Mouse (Mus musculus) limb, embryonic 12.5 days (tissue): ENCODE measurements around the gene Pax9. TPM values are rescaled to one million over a fixed set of nuclear protein-coding genes. Genes with fewer than 3 reads are reported as not detected.

ENCODE experiments used
- ATAC-seq: fragments of 200-750 bp; cut with Nextera tagmentation; 2 replicates; pipeline ENCODE4 v1.8.0; 2017; ENCODE audit warnings: low read depth, moderate TSS enrichment; ENCODE audit not compliant: insufficient number of reproducible peaks, insufficient read depth, low FRiP score, low TSS enrichment
- H3K27ac ChIP-seq: fragments of 300-500 bp; sonication (generic); 2 replicates; pipeline ENCODE4 v1.5.1; 2016; ENCODE audit warnings: mild to moderate bottlenecking, moderate library complexity
- H3K27me3 ChIP-seq: fragments of 300-500 bp; sonication (generic); 2 replicates; pipeline ENCODE4 v1.6.1; 2016; ENCODE audit warnings: mild to moderate bottlenecking, moderate library complexity
- H3K36me3 ChIP-seq: fragments of 300-500 bp; sonication (generic); 2 replicates; pipeline ENCODE4 v1.6.1; 2016; ENCODE audit warnings: mild to moderate bottlenecking, moderate library complexity
- H3K4me1 ChIP-seq: fragments of 300-500 bp; sonication (generic); replicated peaks from 2 replicates; pipeline ENCODE4 v1.6.1; 2016
- H3K4me2 ChIP-seq: fragments of 300-500 bp; sonication (generic); 2 replicates; pipeline ENCODE4 v1.6.1; 2016; ENCODE audit warnings: mild to moderate bottlenecking, moderate library complexity
- H3K4me3 ChIP-seq: fragments of 300-500 bp; sonication (generic); replicated peaks from 2 replicates; pipeline ENCODE4 v1.5.1; 2016; ENCODE audit warnings: mild to moderate bottlenecking
- H3K9ac ChIP-seq: fragments of 300-500 bp; sonication (generic); replicated peaks from 2 replicates; pipeline ENCODE4 v1.6.1; 2016; ENCODE audit warnings: mild to moderate bottlenecking, moderate library complexity
- H3K9me3 ChIP-seq: fragments of 300-500 bp; sonication (generic); 2 replicates; pipeline ENCODE4 v1.6.1; 2016; ENCODE audit warnings: mild to moderate bottlenecking, moderate library complexity
- WGBS: fragments of 180-500 bp; shearing (Covaris S2); methylation state at CpG from one replicate; pipeline ENCODE4 v1.1.7; 2016; 5-methylcytosine and 5-hydroxymethylcytosine counted together
- polyA plus RNA-seq: library from polyadenylated mRNA; unstranded; fragments of >200 nt; fragmentation: Nextera tagmentation; extraction: Ambion mirVana; gene quantifications from 2 replicates; pipeline ENCODE4 v1.2.1, GENCODE M21; 2016

Pax9 gene
- polyA plus RNA-seq, 1 experiment from 2014 or later = 6.0 TPM

DNA sequence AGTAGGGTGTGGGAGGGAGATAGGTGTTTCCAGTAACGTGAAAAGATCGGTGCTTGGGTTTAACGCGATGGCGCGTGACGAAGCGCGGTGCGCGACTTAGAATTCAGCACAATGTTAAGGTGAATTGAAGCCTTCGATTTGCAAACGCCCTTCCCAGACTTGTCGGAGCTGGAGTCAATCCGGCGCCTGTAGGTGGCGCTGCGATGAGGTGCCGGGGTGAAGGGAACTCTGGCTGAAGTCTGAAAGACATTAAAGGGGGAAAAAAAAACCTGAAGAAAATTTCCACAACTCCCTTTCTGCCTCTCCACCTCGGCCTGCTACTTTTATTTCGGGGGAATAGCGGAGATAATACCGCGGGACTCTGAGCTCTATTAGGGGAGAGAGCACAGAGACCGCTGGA lies 1.8 kb upstream of the Pax9 start:
- no peak for ATAC-seq
- Histone ChIP-seq H3K27ac (no peak overlapping the region), H3K9me3 (no peaks in the 10 kb centered on the region), H3K4me1 (peaks cover 25% of the 10 kb centered on the region), H3K4me3 (peak overlapping the region; percentile 40), H3K4me2 (peak overlapping the region; percentile 67), H3K36me3 (no peaks in the 10 kb centered on the region), H3K27me3 (peaks cover 88% of the 10 kb centered on the region), H3K9ac (no peak overlapping the region)
- WGBS = under 1% methylated on average over 25 of the region's 25 CpGs

DNA sequence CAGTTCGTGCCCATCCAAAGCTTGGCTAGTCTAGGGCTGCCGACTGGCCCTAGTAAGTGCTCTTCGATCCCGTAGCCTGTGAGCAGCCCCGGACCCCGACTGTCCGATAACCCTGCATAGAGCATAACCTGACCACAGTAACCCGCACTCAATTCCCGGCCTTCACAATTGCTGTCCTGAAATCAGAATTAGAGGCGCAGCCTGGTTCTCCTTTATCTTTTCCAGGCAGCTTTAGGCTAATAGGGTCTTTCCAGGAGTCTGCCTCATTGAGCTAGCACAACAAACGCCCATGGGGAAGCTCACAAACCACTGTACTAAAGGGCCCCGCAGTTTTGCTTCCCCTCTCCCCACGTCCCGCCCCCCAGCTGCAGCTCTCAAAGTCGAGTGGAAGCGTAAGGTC lies 1.2 kb upstream of the Pax9 start:
- Histone ChIP-seq H3K27me3 (peaks cover 94% of the 10 kb centered on the region), H3K36me3 (no peaks in the 10 kb centered on the region), H3K27ac (no peak overlapping the region), H3K4me3 (peak overlapping the region; percentile 40; the same call in 1 of the 2 replicates), H3K4me2 (peak overlapping the region; percentile 67), H3K4me1 (peaks cover 25% of the 10 kb centered on the region), H3K9me3 (no peaks in the 10 kb centered on the region), H3K9ac (no peak overlapping the region)
- WGBS = 2% methylated on average over 16 of the region's 16 CpGs
- ATAC-seq = no peak

DNA sequence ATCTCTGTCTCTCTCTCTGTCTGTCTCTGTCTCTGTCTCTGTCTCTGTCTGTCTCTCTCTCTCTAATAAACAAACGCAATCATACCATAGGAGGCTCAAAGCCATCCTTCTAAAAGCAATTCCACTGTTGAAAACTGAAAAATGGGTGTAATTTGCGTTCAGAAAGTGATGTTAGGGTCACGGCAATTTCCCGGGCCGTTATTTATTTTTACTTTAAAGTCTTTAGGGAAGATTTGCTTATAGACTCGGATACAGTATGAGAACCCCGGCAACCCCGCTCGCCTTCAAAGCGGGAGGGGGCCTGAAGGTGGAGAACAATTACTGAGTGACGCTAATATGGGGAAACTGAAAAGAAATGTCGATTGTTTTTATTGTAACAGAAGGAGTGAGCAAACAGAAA lies 566 bp upstream of the Pax9 start:
- WGBS = 3% methylated on average over 12 of the region's 12 CpGs

DNA sequence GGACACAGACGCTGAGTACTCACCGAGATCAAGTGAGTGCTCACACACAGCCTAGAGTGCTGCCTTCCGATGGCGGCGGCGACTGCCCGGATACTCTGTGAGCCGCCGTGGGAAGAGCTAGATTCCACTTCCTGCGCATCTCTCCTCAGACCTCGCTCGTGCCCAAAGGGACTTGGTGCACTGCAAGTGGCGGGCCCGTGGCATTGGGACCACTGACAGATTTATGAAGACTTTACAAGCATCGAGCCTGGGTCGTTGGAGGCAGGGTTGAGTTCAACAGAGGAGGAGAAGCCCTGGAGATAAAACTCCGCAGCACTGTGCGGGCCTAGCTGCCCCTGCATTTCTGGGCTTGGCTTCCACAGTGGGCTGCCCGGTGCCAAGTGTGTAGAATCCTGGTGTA lies 969 bp downstream of the Pax9 start:
- Histone ChIP-seq H3K27me3 (peaks cover 100% of the 10 kb centered on the region), H3K9ac (peak overlapping the region; percentile 40; the same call in 1 of the 2 replicates), H3K27ac (0 out of 2 replicates have a peak overlapping the region, but pooled peaks have one; percentile 17), H3K36me3 (no peaks in the 10 kb centered on the region), H3K4me1 (peaks cover 43% of the 10 kb centered on the region), H3K4me2 (peak overlapping the region; percentile 67), H3K9me3 (no peaks in the 10 kb centered on the region), H3K4me3 (peak overlapping the region; percentile 40)
- 2% methylated on average over 19 of the region's 19 CpGs for WGBS
- no peak for ATAC-seq

More for the DNA sequence above, 566 bp upstream of the Pax9 start:
- ATAC-seq = no peak
- H3K36me3 ChIP-seq = no peaks in the 10 kb centered on the region
- peak overlapping the region; percentile 67 for H3K4me2 ChIP-seq
- H3K4me3 ChIP-seq = peak overlapping the region; percentile 40
- H3K9me3 ChIP-seq = no peaks in the 10 kb centered on the region
- peak overlapping the region; percentile 56 for H3K9ac ChIP-seq
- H3K27ac ChIP-seq = 0 out of 2 replicates have a peak overlapping the region, but pooled peaks have one; percentile 50
- H3K4me1 ChIP-seq = peaks cover 30% of the 10 kb centered on the region
- peaks cover 96% of the 10 kb centered on the region for H3K27me3 ChIP-seq

DNA sequence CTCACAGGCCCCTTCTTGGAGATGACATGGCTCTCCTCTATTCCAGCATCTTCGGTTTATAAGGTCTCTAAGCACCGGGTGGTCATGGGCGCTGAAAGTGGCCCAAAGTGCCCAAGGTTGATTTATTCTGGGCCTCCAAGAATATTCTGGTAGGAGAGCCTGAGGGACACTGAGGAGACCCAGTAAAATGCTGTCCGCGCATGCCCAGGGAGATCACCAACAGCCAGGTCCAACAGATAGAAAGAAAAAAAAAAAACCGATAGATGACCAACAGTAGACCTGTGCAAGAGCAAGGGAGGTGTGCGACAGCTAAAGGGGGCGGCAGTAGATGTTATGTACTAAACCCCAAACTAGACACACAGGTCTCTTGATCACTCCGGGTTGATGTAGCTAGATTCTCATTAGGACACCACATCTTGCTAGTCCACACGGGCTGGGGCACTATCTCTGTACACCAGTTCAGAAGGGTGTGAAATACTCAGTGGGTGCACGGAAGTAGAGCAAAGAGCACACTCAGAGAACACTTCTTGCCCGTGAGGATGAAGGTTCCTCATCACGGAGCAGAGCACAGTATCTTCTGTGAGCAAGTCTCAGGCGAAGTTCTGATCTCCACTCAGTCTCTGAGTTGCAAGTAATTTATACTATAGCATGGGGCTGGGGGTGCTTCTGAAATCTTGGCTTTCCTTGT lies 2.0 kb downstream of the Pax9 start:
- H3K4me3 ChIP-seq = 0 out of 2 replicates have a peak overlapping the region, but pooled peaks have one; percentile 40
- H3K27ac ChIP-seq = no peak overlapping the region
- peaks cover 47% of the 10 kb centered on the region for H3K4me1 ChIP-seq
- no peak for ATAC-seq
- peaks cover 98% of the 10 kb centered on the region for H3K27me3 ChIP-seq
- 5% methylated on average over 14 of the region's 14 CpGs for WGBS
- no peak overlapping the region for H3K9ac ChIP-seq
- H3K36me3 ChIP-seq = no peaks in the 10 kb centered on the region
- H3K9me3 ChIP-seq = no peaks in the 10 kb centered on the region
- H3K4me2 ChIP-seq = peak overlapping the region; percentile 67

DNA sequence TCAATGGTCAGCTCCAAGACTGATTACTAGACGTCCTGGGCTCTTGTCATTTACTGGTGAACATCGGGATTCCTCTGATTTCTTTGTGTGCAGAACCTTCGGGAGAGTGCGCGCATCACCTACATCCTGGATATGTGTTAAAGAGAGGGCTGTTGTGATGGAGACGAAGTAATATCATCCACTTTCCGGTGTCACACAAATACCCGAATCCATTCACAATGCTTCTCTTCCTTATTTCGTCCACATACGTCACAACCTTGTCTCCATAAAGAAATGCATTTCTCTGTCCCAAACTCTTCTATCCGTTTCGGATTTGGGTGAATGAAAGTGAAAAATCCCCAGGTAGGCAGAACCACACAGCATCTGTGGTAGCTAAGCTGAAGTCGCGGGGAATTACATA lies 2.8 kb downstream of the Pax9 start:
- no peak overlapping the region for H3K27ac ChIP-seq
- no peaks in the 10 kb centered on the region for H3K36me3 ChIP-seq
- peaks cover 96% of the 10 kb centered on the region for H3K27me3 ChIP-seq
- H3K9me3 ChIP-seq = no peaks in the 10 kb centered on the region
- ATAC-seq = no peak
- 0 out of 2 replicates have a peak overlapping the region, but pooled peaks have one; percentile 47 for H3K4me3 ChIP-seq
- H3K4me2 ChIP-seq = peak overlapping the region; percentile 67
- peaks cover 47% of the 10 kb centered on the region for H3K4me1 ChIP-seq
- no peak overlapping the region for H3K9ac ChIP-seq
- 1% methylated on average over 14 of the region's 14 CpGs for WGBS

DNA sequence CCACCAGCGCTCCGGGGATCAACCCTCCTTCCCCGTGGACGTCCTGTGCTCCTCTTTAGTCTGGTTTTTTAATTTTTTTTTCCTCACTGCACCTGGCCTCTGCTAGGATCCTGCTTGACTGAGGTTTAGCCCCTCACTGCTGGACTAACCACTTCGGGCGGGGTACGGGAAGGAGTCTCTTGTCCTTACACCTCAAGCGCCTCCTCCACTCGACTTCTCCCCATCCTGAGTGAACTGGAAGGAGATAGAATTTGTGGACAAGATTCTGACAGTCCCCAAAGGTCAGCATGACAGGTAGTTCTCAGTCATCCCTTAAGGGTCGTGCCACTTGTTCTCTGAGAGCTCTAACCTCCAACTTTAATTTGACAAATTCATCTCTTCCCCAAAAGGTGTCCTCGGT lies 3.4 kb downstream of the Pax9 start:
- Histone ChIP-seq H3K9me3 (no peaks in the 10 kb centered on the region), H3K4me1 (peaks cover 48% of the 10 kb centered on the region), H3K4me3 (peak overlapping the region; percentile 47), H3K4me2 (peak overlapping the region; percentile 67), H3K36me3 (no peaks in the 10 kb centered on the region), H3K27ac (no peak overlapping the region), H3K27me3 (peaks cover 96% of the 10 kb centered on the region), H3K9ac (no peak overlapping the region)
- no peak for ATAC-seq
- 1% methylated on average over 11 of the region's 11 CpGs for WGBS

DNA sequence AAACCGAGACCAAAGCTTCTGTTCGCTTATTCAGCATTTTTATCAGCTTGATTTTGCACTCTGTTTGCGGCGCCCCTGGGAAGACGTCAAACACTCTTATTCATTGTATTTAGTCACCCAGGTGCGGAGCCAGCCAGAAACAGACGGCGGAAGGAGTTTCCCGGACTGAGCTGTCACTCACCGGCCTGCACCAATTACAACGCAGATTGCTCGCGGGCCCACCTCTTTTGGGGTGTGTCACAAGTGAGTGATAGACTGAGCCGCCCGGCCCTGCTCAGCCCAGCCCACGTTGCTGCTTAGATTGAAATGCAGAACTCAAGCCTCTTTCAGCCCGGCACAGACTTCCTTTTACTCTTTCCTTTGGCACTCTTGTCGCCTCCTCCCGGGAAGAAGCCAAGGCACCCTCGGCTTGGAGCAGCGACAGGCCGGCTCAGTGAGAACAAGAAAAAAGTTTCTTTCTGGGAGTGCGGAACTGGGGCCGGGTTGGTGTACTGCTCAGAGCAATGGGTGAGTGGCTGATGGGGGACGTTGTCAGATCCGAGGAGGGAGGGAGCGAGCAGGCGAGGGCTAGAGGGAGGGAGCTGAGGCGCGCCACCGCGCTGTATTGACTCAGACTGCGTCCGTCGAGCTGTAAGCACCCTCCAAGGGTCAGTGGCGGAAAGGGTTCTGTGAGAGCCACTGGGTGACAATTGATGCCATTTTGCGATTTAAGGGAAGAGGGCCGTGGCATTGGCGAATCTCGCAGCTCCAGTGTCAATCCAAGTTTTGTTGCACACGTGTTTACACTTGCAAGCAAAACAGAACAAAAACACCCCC lies 4.0 kb downstream of the Pax9 start:
- Histone ChIP-seq H3K27ac (peak overlapping the region; percentile 50), H3K4me1 (peaks cover 46% of the 10 kb centered on the region), H3K4me3 (peak overlapping the region; percentile 47)

DNA sequence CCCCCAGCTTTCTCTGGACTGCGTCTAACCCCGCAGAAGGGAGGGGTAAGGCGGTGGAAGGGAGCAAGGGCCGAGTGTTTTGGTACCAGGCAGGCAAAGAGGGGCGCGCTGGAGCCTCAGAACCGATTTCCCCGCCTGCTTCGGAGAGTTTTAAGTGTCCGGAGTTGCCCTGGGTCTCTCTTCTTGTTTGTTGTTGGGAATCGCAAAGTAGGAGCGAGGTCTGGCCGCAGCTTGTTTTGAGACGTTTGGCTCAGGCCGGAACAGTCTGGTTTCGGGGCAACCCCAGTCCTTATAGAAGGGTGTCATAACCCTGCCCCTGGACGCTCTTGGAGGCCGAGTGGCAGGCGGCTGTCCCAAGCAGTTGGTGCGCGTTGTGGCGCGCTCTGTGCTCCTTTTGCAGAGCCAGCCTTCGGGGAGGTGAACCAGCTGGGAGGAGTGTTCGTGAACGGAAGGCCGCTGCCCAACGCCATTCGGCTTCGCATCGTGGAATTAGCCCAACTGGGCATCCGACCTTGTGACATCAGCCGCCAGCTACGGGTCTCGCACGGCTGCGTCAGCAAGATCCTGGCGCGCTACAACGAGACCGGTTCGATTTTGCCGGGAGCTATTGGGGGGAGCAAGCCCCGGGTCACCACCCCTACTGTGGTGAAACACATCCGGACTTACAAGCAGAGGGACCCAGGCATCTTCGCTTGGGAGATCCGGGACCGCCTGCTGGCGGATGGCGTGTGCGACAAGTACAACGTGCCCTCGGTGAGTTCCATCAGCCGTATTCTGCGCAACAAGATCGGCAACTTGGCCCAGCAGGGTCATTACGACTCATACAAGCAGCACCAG lies 4.8 kb downstream of the Pax9 start:
- peaks cover 45% of the 10 kb centered on the region for H3K4me1 ChIP-seq
- under 1% methylated on average over 57 of the region's 57 CpGs for WGBS
- ATAC-seq = no peak

More for the DNA sequence above, 4.0 kb downstream of the Pax9 start:
- peak; percentile 95 for ATAC-seq
- WGBS = under 1% methylated on average over 41 of the region's 41 CpGs
- H3K36me3 ChIP-seq = no peaks in the 10 kb centered on the region
- peaks cover 96% of the 10 kb centered on the region for H3K27me3 ChIP-seq
- peak overlapping the region; percentile 67 for H3K4me2 ChIP-seq
- H3K9me3 ChIP-seq = no peaks in the 10 kb centered on the region
- peak overlapping the region; percentile 61 for H3K9ac ChIP-seq

DNA sequence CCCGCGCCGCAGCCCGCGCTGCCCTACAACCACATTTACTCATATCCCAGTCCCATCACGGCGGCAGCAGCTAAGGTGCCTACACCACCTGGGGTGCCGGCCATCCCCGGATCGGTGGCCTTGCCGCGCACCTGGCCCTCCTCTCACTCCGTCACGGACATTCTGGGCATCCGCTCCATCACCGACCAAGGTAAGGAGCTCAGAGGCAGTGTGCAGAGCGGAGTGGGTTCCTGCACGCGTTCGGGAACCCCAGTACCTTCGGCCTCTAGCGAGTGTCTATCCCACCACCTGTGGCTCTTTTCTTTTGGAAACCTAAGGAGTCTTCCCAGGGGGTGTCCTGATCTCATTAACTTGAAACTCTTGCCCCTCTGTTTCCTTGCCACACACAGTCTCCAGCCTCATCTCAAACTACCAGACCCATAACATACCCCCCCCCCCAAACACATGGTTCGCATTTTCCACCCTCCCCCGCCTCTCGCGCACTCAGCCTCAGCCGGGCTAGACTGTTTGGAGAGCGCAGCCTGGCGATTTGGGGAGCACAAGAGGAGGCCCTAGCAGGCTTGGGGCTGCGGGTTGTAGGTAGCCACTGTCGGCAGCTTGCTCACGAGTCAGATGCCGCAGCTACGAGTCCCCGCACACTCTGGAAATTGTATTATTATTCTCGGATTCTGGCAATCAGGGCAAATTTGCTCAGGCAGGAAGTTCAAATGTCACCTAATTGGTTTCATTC lies 5.6 kb downstream of the Pax9 start:
- 1% methylated on average over 36 of the region's 36 CpGs for WGBS
- H3K9me3 ChIP-seq = no peaks in the 10 kb centered on the region
- H3K27me3 ChIP-seq = peaks cover 87% of the 10 kb centered on the region
- peak overlapping the region; percentile 67 for H3K4me2 ChIP-seq
- peak overlapping the region; percentile 47 for H3K4me3 ChIP-seq
- peak overlapping the region; percentile 61 for H3K9ac ChIP-seq
- peak; percentile 8; the same call in 1 of the 2 replicates for ATAC-seq
- H3K27ac ChIP-seq = peak overlapping the region; percentile 45; the same call in 1 of the 2 replicates
- no peaks in the 10 kb centered on the region for H3K36me3 ChIP-seq
- peaks cover 40% of the 10 kb centered on the region for H3K4me1 ChIP-seq

More for the DNA sequence above, 4.8 kb downstream of the Pax9 start:
- Histone ChIP-seq H3K36me3 (no peaks in the 10 kb centered on the region), H3K27me3 (peaks cover 92% of the 10 kb centered on the region), H3K9me3 (no peaks in the 10 kb centered on the region), H3K9ac (peak overlapping the region; percentile 61), H3K4me3 (peak overlapping the region; percentile 47), H3K4me2 (peak overlapping the region; percentile 67), H3K27ac (peak overlapping the region; percentile 50)
